Mouse (Mus musculus) cerebellum, postnatal 36 days (tissue): Measurements from ENCODE around the gene Isoc2b.
"Not testable (repeated sequence)": the region's sequence is repeated elsewhere in the genome, so short reads cannot be mapped to it uniquely, and the experiment has no call there.

Experiments used
- DNase-seq, 2 experiments: peaks; one replicate each; pipeline ENCODE4 v3.0.0; 2021 to 2022; ENCODE audit warnings: mixed read lengths in 2 of 2

Isoc2b gene

DNA sequence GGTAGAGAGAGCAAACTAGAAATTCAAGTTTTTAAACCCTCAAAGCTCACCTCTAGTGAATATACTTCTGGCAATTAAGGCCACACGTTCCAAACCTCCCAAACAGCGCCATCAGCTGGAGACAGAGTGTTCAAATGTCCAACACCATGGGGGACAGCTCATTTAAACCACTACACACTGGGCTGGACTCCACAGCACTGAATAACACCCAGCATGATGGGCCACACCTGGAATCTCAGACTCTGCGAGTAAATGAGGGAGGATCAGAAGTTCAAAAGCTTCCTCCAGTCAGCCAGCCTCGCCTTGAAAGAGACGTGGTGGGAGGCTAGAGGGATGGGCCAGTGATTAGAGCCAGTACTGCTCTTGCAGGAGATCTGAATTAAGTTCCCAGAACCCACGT is at the start of gene Isoc2b:
TSS of gene Isoc2b (minus strand) at position 126 of the 400 bp plus-strand sequence.
- no peak for DNase-seq

DNA sequence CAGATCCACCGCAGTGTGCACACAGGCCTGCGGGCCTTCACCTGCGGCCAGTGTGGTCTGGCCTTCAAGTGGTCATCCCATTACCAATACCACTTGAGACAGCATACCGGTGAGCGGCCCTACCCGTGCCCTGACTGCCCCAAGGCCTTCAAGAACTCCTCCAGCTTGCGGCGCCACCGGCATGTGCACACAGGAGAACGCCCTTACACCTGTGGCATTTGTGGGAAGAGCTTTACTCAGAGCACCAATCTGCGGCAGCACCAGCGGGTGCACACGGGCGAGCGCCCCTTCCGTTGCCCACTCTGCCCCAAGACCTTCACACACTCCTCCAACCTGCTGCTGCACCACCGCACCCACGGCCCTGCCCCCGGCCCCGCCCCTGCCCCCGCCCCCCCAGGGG is 49.0 kb upstream of the Isoc2b start:
- no peak for DNase-seq

GRCm38 (mm10) chr7:4918681-4919080 is 48.6 kb upstream of the Isoc2b start:
- no peak for DNase-seq

DNA sequence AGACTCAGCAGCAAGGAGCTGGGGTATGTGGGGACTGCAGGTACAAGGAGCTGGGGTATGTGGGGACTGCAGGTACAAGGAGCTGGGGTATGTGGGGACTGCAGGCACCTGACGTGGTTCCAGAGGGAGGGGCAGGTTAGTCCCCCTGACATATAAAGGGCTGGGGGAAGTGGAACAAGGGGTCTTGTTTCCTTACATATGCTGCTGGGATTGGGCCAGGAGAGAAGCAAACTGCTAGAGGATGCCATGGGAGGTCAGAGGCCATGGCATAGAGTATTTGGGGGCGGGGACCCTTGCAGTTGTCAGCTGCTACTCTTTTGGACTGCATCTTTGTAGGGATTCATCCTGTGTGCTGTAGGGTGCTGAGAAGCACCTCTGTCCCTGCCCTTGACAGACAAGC is 47.4 kb upstream of the Isoc2b start:
- no peak for DNase-seq

GRCm38 (mm10) chr7:4915669-4916416 is 45.8 kb upstream of the Isoc2b start:
- DNase-seq, result peak; percentile 40 to 58

DNA sequence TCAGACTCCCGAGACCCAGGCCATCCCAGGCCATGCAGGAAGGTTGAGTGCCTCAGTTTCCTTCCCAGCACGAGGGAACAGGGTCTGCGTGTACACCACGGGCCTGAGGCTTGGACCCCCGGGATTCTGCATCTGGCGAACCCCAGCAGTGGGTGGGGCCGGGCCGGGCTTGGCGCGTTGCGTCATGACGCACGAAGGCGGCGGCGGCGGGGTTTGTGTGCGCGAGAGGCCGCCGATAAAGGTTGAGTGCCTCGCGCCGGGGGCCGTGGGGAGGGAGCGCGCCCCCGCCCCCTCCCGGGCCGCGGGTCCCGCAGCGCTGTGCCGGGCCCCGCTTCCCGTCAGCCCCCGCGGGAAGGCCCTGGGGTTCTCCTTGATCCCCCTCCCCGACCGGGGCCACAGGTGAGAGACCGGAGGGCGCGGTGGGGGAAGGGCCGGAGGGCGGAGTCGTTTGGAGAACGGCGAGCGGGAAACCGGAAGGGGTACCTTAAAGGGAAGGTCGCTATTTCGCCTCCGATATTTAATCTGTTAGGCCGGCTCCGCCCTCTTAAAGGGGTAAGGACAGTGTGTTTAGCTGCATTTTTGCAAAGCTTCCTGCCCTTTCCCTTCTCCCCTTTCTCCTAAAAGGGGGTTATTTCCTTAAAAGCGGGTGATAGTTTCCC is 45.1 kb upstream of the Isoc2b start, which contains the start of gene Zfp628:
TSS of gene Zfp628 (plus strand) at position 211 of the 659 bp plus-strand sequence.
- DNase-seq, result peak; percentile 95

DNA sequence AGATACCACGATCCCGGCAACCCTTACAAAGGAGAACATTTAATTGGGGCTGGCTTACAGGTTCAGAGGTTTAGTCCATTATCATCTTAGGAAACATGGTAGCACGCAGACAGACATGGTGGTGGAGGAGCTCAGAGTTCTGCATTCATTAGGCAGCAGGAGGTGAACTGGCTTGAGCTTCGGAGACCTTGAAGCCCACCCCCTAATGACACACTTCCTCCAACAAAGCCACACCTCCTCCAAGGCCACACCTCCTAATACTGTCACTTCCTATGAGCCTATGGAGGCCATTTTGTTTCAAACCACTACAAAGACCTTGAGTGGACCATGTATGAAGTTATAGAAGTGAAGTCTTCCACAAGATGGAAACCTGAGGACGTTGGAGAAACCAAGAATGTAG is 42.2 kb upstream of the Isoc2b start:
- DNase-seq, result no peak

GRCm38 (mm10) chr7:4911561-4911960 is 41.5 kb upstream of the Isoc2b start:
- peak; percentile 55 to 61 for DNase-seq

DNA sequence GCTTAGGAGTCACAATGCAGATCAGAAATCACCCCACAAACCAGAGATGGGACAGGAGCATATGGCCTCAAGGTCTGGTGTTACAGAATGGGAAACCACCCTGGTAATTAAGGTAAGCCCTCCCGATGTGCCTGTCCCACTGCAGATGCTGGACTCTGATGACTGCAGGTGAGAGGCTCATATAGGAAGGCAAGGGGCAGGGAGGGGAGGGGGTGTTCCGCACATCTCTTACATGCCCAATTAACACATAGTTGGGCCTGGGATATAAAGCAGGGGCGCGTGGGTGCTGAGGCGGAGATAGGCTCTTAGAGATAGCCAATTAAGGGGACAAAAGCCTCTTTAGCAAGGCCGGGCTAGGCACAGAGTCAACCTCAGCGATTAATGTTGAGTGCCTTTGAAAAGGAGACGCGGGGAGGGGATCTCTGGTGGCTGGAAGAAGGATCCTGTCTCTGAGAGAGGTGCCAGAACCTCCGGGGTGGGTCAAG is 36.5 kb upstream of the Isoc2b start, which contains the start of gene Gm36210:
TSS of gene Gm36210 (minus strand) at position 51 of the 485 bp plus-strand sequence.
- no peak for DNase-seq

GRCm38 (mm10) chr7:4902404-4902803 is 32.3 kb upstream of the Isoc2b start:
- DNase-seq, result no peak

GRCm38 (mm10) chr7:4901171-4901570 is 31.1 kb upstream of the Isoc2b start:
- DNase-seq, result peak in 1 of 2 experiments; percentile 22

- DNase-seq, result no peak
These were observed 30.4 kb upstream of the Isoc2b start for GRCm38 (mm10) chr7:4900523-4900851.

DNA sequence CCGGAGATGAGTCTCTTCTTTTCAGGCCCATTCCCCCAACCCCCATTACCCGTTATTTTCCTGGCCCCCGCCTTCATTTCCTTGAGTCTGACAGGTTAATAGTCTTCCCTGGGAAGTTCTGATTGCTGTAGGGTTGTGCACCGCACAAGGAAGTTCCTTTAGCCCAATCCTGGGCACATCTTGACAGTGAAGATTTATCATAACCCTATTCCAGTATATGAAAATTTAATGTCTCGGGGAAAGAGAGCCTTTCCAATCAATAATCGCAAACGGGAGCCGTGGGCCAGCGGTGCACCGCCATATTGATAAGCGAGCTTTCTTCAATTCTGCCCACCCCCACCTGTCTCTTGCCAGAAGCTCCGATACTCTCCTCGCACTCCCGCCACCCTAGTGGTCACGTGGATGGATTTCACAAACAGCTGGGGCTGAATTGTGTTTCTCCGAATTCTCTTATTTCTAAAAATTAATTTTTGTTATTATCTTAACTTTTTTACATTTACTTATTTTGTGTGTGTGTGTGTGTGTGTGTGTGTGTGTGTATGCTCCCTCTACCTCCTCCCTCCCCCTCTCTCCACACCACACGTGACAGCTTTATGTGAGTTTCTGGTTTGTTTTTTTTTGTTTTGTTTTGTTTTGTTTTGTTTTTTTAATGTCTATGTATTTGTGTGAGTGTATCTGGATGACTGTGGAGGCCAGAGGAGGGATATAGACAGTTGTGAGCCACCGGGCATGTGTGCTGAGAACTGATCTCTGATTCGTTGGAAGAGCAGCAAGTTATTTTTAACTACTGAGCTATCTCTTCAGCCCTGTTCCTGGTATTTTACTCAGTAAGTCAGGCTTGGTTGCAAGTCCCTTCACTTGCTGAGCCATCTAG is 29.8 kb upstream of the Isoc2b start:
- peak in 1 of 2 experiments; percentile 16 for DNase-seq

DNA sequence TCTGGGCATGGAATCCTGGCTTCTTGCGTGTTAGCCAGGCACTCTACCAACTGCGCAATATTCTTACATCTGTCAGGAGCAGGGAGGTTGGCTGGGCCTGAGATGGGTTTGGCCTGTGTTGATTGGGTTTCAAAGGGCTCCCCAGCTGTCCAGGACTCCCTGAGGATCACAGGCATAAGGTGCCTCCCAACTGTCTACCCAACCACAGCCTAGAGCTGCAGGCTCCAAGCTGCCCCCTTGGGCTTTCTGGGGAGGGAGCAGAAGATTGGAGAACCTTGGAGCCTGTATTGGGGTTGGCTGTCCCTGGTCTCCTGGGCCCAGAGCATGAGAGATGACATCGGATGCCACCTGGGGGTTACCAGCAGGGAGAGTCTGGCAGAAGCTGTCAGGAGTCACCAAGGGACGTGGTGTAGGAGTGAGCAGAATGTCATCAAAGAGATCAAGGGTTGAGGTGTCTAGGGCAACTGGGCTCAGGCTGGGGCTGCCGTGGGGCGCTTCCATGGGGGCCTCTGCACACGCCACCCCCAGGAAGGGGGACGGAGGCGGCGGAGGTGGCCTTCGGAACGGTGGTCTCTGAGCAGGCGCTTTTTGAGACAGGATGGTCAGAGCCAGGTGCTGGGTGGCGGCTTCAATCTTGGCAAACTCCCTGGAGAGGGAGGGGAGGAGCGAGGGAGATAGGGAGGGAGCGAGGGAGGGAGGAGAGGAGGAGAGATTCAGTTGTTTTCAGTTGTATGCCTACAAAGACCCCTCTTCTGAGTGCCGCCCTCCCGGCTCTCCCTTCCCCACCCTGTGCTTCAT is 29.0 kb upstream of the Isoc2b start:
- peak in 1 of 2 experiments; percentile 32 for DNase-seq

GRCm38 (mm10) chr7:4895186-4895585 is 25.1 kb upstream of the Isoc2b start:
- no peak for DNase-seq

GRCm38 (mm10) chr7:4886680-4887079 is 16.6 kb upstream of the Isoc2b start:
- DNase-seq, result no peak

- not testable (repeated sequence) for DNase-seq
These were observed 9.0 kb upstream of the Isoc2b start for GRCm38 (mm10) chr7:4879036-4879435.

GRCm38 (mm10) chr7:4878186-4878585 is 8.1 kb upstream of the Isoc2b start:
- DNase-seq, result no peak

- no peak for DNase-seq
These were observed 7.2 kb upstream of the Isoc2b start for GRCm38 (mm10) chr7:4877226-4877625.

DNA sequence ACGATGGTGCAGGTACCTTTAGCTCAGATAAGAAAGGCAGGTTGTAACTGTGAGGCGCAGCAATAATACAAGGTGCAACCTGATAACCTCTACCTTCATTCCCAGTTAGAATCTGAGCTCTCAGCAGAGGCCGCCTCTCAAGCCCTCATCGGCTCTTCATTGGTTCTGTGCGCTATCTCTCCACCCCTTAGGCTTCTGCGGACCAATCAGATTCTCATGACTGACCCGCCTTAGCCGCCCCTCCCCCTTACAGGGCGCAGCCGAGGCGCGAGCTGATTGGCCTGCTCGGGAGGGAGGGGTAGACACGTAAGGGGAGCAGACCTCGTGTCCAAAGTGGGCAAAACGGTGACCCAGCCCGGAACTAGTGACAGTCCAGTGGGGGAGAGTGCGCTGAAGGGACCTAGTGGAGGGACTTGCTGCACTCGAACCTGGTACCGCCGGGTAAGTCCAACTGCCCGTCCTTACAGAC is 6.7 kb upstream of the Isoc2b start, which contains the start of gene Isoc2a:
TSS of gene Isoc2a (plus strand) at position 401 of the 469 bp plus-strand sequence.
- peak; percentile 82 to 89 for DNase-seq

- no peak for DNase-seq
These were observed 3.4 kb downstream of the Isoc2b start for GRCm38 (mm10) chr7:4866631-4867180.
